Mouse (Mus musculus) embryonic fibroblast, embryonic 13.5 days (primary cell): Measurements from ENCODE around the gene Supt3. TPM values are rescaled to one million over a fixed set of nuclear protein-coding genes. Genes with fewer than 3 reads are reported as not detected.

ENCODE experiments used
- H3K27ac ChIP-seq: 2 replicates; pipeline ENCODE4 v1.5.1; 2012; ENCODE audit warnings: low read length, control low read depth, inconsistent platforms; ENCODE audit not compliant: insufficient read depth
- H3K4me1 ChIP-seq: 2 replicates; pipeline ENCODE4 v1.6.1; 2011; ENCODE audit warnings: low read length; ENCODE audit not compliant: control insufficient read depth, insufficient read depth
- H3K4me3 ChIP-seq: 2 replicates; pipeline ENCODE4 v1.5.1; 2011; ENCODE audit warnings: mild to moderate bottlenecking, control low read depth, low read length; ENCODE audit not compliant: insufficient read depth
- CTCF ChIP-seq: IDR thresholded peaks from 2 replicates; pipeline ENCODE4 v1.5.1; 2011; ENCODE audit warnings: mild to moderate bottlenecking, control low read depth, low read length, moderate library complexity, borderline replicate concordance; ENCODE audit not compliant: insufficient read depth
- POLR2A ChIP-seq: IDR thresholded peaks from 2 replicates; pipeline ENCODE4 v1.6.1; 2011; ENCODE audit warnings: low read depth, mild to moderate bottlenecking, control low read depth, low read length, moderate library complexity
- polyA plus RNA-seq: library from polyadenylated mRNA; stranded (reverse); fragments of >200 nt; gene quantifications from 2 replicates; pipeline ENCODE4 v1.2.4, GENCODE M21; 2011; ENCODE audit warnings: low read depth; ENCODE audit not compliant: missing spikeins, insufficient read length

Supt3 gene
- polyA plus RNA-seq, 1 experiment = 20.7 TPM

DNA sequence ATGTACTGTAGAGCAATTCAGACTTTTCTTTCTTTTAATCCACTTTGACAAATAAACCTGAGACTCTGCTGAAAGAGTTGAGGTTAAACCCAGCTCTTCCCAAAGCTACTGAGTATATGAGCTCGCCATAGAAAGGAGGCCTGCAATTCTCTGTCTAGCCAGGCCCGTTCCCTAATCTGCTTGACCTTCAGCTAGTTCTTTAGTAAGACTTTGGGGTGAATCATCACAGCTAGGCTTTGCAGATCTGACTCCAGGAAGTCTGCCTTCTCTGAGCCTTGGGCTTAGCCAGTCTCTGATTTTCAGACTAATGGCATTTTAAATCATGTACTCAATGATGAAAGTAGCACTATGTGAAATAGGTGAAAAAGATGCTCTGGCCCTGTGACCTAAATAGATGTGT is 288.5 kb downstream of the Supt3 start:
- TF ChIP-seq CTCF (no peak), POLR2A (no peak)
- Histone ChIP-seq H3K4me3 (no peak overlapping the region), H3K27ac (peak overlapping the region; percentile 64), H3K4me1 (peaks cover 8% of the 10 kb centered on the region)

DNA sequence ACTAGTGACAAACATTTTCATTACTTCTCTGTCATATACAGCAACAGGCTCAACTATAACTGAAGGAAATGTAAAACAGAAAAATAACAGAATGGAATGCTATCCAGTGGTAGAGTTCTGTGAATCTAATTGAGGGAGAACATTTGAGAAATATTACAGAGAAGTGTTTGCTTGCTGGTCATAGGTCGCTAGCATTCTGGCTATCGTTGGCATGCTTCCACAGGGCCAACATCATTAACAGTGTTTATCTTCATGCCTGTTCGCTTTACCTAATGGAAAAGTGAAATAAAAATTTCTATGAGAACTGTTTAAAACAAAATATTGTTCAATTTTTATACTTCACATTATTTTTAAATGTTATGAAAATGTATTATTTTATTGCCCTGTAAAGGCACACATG is 290.5 kb downstream of the Supt3 start:
- no peak for TF ChIP-seq CTCF
- TF ChIP-seq POLR2A = no peak
- no peak overlapping the region for H3K27ac ChIP-seq
- no peak overlapping the region for H3K4me3 ChIP-seq
- H3K4me1 ChIP-seq = peaks cover 8% of the 10 kb centered on the region

DNA sequence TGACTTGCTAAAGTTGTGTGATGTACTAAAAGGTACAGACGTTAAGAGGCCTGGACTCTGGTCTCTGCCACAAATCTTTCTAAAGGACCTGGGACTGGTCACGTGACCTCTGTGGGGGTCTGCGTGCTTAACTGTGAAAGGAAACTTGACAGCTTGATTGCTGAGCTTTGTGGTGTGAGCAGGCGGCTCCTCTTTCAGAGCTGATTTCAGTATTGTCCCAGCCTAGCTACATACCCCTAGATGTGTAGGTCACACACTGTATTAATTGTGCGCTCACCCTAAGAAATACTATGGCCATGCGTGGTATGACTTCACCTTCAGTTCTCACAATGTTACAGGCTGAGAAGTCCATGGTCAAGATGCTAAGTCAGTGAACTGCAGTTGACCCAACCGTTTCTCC is 291.4 kb downstream of the Supt3 start:
- Histone ChIP-seq H3K4me3 (no peak overlapping the region), H3K4me1 (peaks cover 8% of the 10 kb centered on the region)
- TF ChIP-seq CTCF = no peak
- TF ChIP-seq POLR2A = no peak

DNA sequence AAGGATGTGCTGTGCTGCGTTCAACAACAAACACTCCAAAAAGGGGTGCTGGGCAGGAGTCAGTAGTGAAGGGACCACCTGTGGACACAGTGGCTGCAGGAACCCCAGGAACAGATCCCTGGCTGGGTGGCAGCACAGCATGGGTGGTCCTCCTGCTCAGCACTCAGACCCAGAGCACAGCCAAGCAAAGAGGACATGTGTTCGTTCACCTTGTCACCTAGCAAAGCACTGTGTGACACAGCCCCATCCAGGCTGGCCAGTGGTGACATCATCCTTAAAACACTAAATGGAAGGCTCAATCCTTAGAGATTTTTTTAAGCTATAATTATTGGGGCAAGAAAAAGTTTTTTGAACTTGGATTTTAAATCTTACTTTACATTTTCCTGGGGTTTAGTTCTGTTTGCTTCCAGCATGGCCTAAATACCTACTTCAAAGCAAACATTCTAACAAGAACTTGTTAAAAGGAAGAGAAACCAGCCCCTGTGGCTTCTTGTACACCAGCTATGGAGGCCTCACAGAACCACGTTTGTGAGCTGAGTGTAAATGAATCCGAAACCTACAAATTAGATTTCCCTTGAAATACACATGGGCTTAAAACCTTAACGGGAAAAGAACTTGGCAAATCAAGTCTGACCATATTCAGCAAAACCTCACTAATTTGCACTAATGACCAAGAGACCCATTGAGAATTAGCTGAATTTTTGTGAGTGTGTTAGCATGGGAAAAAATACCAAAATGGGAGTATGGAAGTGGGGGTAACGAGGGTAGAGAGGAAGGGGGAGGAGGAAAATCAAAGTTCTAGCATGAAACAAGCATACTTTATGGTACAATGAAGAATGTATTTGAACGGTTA is 295.8 kb downstream of the Supt3 start:
- no peak overlapping the region for H3K27ac ChIP-seq
- no peak overlapping the region for H3K4me3 ChIP-seq
- no peaks in the 10 kb centered on the region for H3K4me1 ChIP-seq
- no peak for TF ChIP-seq POLR2A
- TF ChIP-seq CTCF = no peak

More for the DNA sequence above, 291.4 kb downstream of the Supt3 start:
- H3K27ac ChIP-seq = no peak overlapping the region

DNA sequence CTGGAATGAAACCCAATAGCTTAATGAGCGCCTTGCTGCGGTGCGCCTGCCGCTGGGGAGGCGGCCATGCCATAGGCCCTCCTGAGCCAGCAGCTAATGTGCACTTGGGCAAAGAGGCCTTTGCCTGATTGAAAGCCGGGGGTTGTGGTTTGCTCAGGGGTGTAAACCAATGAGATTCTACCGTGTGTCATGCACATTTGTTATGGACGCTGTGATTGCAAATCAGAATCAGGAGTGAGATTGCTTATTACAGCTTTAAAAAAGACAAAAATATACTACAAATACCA is 296.3 kb downstream of the Supt3 start:
- Histone ChIP-seq H3K27ac (no peak overlapping the region), H3K4me3 (no peak overlapping the region), H3K4me1 (no peaks in the 10 kb centered on the region)
- TF ChIP-seq CTCF (no peak), POLR2A (no peak)

DNA sequence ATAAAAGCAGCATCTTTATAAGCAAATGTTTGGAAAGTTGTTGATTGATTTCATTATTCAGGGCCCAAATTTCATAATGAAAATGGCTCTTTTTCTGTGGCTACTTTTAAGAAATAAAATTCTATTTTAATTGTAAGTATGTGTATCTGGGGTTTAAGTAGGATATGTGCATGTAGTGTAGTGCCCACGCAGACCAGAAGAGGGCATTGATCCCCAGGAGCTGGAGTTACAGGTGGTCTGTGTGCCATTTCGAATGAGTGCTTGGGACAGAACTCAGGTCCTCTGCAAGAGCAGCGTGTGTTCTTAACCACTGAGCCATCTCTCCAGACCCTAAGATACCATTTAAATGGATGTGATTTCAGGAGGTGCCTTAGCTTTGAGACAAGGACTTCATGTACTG is 296.8 kb downstream of the Supt3 start:
- H3K4me1 ChIP-seq = no peaks in the 10 kb centered on the region
- H3K4me3 ChIP-seq = no peak overlapping the region
- no peak overlapping the region for H3K27ac ChIP-seq
- TF ChIP-seq CTCF = no peak
- no peak for TF ChIP-seq POLR2A

DNA sequence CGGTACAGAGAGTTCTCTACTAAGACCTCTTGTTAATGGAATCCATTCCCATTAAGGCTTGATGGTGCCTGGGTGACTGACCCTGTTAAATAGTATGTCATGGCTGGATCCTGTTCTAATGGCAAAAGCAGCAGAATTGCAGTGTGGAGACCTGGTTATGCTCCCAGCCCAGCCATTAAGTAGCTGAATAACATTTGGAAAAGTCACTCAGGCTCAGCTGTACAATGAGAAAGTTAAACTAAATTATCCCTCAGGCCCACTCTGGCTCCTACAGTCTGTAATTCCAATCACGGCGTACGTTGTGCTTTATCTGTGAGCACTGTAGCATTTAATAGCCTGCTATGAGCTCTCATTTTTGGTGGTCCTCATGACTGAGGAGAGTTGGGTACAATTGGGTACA is 300.0 kb downstream of the Supt3 start:
- TF ChIP-seq CTCF (no peak), POLR2A (no peak)
- Histone ChIP-seq H3K27ac (no peak overlapping the region), H3K4me1 (no peaks in the 10 kb centered on the region), H3K4me3 (no peak overlapping the region)

DNA sequence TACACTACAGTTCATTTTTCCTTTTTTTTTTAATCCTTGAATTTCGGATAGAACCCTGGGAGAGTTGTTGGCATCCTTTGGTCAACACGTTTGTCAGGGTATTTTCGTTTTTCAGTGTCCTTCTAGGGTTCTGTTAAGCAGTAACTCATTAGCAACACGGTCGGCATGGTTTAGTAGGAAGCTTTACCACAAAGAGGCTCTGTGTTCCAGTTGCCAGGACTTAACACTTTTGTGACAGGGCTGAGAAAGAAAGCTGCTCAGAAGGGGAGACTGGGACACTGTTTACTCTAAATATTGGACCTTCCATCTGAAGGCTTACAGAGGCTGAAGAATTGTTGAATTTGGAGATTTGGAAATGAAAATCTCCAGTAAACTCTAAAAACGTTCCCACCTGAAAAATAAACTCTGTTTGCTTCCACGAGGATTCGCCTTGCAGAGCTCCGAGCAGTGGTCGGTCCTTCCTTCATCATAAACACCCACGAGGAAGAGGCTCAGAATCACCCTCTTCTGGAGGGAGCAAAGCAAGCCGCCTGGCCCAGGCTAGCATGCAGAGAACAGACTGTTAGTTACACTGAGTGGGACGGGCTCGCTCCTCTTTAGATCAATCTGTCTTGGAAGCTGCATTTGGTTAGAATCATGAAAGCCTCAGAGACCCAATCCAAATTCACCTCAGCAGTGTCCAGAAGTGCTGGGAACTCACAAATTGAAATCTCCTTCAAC is 301.1 kb downstream of the Supt3 start:
- no peak overlapping the region for H3K27ac ChIP-seq
- no peak overlapping the region for H3K4me3 ChIP-seq
- no peaks in the 10 kb centered on the region for H3K4me1 ChIP-seq
- no peak for TF ChIP-seq CTCF
- no peak for TF ChIP-seq POLR2A

DNA sequence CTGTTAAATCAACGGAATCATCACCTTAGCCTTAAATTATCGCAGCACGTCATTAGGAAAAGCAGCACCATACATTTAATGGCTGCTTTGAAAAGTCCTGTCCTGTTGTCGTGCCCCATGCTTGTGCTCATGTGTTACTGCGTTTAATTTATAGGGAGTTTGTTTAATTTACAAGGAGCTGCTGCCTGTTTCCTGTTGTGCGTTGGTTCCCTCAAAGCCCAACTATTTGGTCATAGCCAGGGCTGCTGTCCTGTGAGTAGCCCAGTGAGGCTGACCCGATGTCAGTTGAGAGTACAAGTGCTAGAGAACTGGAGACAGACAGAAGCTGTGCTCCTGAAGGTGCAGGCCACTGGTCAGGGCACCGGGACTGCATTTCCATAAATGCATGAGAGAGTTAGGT is 304.6 kb downstream of the Supt3 start:
- Histone ChIP-seq H3K27ac (no peak overlapping the region), H3K4me1 (peaks cover 2% of the 10 kb centered on the region), H3K4me3 (no peak overlapping the region)
- no peak for TF ChIP-seq CTCF
- no peak for TF ChIP-seq POLR2A

DNA sequence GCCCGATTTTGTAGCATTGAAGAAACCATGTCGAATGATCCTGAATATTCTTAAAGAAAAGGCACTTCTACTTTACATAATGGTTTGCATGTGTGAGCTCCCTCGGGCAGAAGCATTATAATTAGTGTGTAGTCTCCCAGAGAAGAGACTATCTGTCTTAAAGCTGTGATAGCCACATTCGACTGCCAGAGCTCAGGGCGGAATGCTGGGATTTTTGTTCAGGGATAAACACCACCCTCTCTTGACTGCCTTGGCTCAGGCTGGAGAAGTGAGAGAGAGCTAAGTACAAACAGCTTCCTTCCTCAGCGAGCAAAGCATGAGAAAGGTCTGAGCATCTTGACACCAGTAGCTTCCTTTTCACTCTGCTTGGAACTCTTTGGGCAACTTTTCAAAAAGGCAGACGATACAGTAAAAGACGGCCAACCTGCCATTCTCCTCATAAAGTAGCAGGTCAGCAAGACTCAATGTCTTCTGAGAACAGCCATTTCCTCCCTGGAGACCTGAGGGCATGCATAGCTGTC is 305.1 kb downstream of the Supt3 start:
- Histone ChIP-seq H3K27ac (no peak overlapping the region), H3K4me3 (no peak overlapping the region), H3K4me1 (peaks cover 3% of the 10 kb centered on the region)
- no peak for TF ChIP-seq POLR2A
- no peak for TF ChIP-seq CTCF

DNA sequence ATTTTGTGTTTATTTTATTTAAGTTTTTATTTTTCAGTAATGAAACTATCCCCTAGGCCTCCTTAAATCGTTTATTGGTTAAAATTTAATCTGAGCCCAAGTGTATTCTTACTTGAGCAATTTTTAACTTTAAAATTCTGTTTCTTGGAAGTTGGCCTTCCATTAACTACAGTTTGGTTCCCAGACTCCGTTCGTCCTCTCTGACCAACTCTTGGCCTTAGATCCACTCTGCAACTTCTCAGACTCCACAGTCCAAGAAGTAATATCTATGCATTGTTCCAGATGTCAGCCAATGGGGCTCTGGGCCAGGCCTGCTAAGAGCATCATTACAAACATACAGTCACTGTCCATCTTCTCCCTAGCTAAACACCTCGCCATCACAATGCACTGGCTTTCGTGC is 309.4 kb downstream of the Supt3 start:
- Histone ChIP-seq H3K4me3 (no peak overlapping the region), H3K27ac (no peak overlapping the region), H3K4me1 (peaks cover 6% of the 10 kb centered on the region)
- TF ChIP-seq CTCF (no peak), POLR2A (no peak)
